Mouse (Mus musculus) stomach, postnatal 0 days (tissue): ENCODE data around the gene Vsig8. TPM values are rescaled to one million over a fixed set of nuclear protein-coding genes. Genes with fewer than 3 reads are reported as not detected.

Source experiments
- ATAC-seq: fragments of 200-750 bp; cut with Nextera tagmentation; 2 replicates; pipeline ENCODE4 v1.8.0; 2017; ENCODE audit not compliant: low FRiP score, low TSS enrichment
- DNase-seq: peaks from one replicate; pipeline ENCODE4 v3.0.0-alpha.2; 2016; ENCODE audit warnings: low spot score
- H3K27ac ChIP-seq: fragments of 300-500 bp; sonication (generic); replicated peaks from 2 replicates; pipeline ENCODE4 v1.5.1; 2014; ENCODE audit warnings: mild to moderate bottlenecking, control low read depth
- H3K27me3 ChIP-seq: fragments of 300-500 bp; sonication (generic); 2 replicates; pipeline ENCODE4 v1.6.1; 2014; ENCODE audit warnings: low read length; ENCODE audit not compliant: control insufficient read depth, insufficient read depth
- H3K36me3 ChIP-seq: fragments of 300-500 bp; sonication (generic); 2 replicates; pipeline ENCODE4 v1.6.1; 2014; ENCODE audit warnings: low read length, mixed read lengths; ENCODE audit not compliant: control insufficient read depth, insufficient read depth
- H3K4me1 ChIP-seq: fragments of 300-500 bp; sonication (generic); replicated peaks from 2 replicates; pipeline ENCODE4 v1.6.1; 2014; ENCODE audit warnings: antibody characterized with exemption; ENCODE audit not compliant: control insufficient read depth, insufficient read depth
- H3K4me2 ChIP-seq: fragments of 300-500 bp; sonication (generic); replicated peaks from 2 replicates; pipeline ENCODE4 v1.6.1; 2014; ENCODE audit warnings: low read depth, mild to moderate bottlenecking, control low read depth, moderate library complexity
- H3K4me3 ChIP-seq: fragments of 300-500 bp; sonication (generic); 2 replicates; pipeline ENCODE4 v1.5.1; 2014; ENCODE audit warnings: low read depth, low read length, control low read depth
- H3K9ac ChIP-seq: fragments of 300-500 bp; sonication (generic); 2 replicates; pipeline ENCODE4 v1.6.1; 2014; ENCODE audit warnings: mild to moderate bottlenecking, low read length, control low read depth, mixed read lengths
- H3K9me3 ChIP-seq: fragments of 300-500 bp; sonication (generic); 2 replicates; pipeline ENCODE4 v1.6.1; 2016; ENCODE audit warnings: low read length; ENCODE audit not compliant: control insufficient read depth
- CTCF ChIP-seq: IDR thresholded peaks from 2 replicates; pipeline ENCODE4 v1.5.1; 2016; ENCODE audit warnings: antibody characterized with exemption, low read depth, mild to moderate bottlenecking, moderate library complexity
- EP300 ChIP-seq: optimal IDR thresholded peaks from 2 replicates; pipeline ENCODE3; 2016; ENCODE audit warnings: antibody characterized with exemption
- WGBS: fragments of 180-500 bp; shearing (Covaris S2); extraction: QIAGEN DNeasy Blood & Tissue Kit; methylation state at CpG from one replicate; pipeline ENCODE4 v1.1.7; 2014; 5-methylcytosine and 5-hydroxymethylcytosine counted together
- polyA plus RNA-seq: library from polyadenylated mRNA; unstranded; fragments of >200 nt; fragmentation: Nextera tagmentation; extraction: Ambion mirVana; gene quantifications from 2 replicates; pipeline ENCODE4 v1.2.1, GENCODE M21; 2015

Vsig8 gene
- polyA plus RNA-seq, 1 experiment from 2014 or later, result 19.2 TPM

- DNase-seq, result peak; percentile 53
- Histone ChIP-seq H3K27me3 (no peaks in the 10 kb centered on the region), H3K9ac (no peak overlapping the region), H3K4me1 (no peaks in the 10 kb centered on the region), H3K9me3 (no peaks in the 10 kb centered on the region), H3K27ac (no peak overlapping the region), H3K4me3 (no peak overlapping the region), H3K36me3 (no peaks in the 10 kb centered on the region), H3K4me2 (no peak overlapping the region)
- TF ChIP-seq EP300 (no peak), CTCF (peak; percentile 77)
- ATAC-seq, result no peak
Observed at GRCm38 (mm10) chr1:172594495-172594894, 38.8 kb downstream of the Vsig8 start.

GRCm38 (mm10) chr1:172602326-172602725, 46.6 kb downstream of the Vsig8 start, which contains the start of gene Fcrl6:
Fcrl6 (minus strand) TSS chr1:172602551.
- H3K9me3 ChIP-seq, result no peaks in the 10 kb centered on the region
- H3K4me3 ChIP-seq, result no peak within 1 kb of the TSS
- no peak within 1 kb of the TSS for H3K27ac ChIP-seq
- no peaks in the 10 kb centered on the region for H3K4me1 ChIP-seq
- no peaks in the 10 kb centered on the region for H3K36me3 ChIP-seq
- no peak within 1 kb of the TSS for H3K4me2 ChIP-seq
- TF ChIP-seq CTCF (no peak), EP300 (no peak)
- no peak within 1 kb of the TSS for H3K9ac ChIP-seq
- ATAC-seq (no peak), DNase-seq (no peak)
- H3K27me3 ChIP-seq, result no peaks in the 10 kb centered on the region
- WGBS, result 54% methylated on average over 1 of the region's 1 CpGs

- H3K27ac ChIP-seq, result no peak overlapping the region
- H3K4me2 ChIP-seq, result no peak overlapping the region
- no peaks in the 10 kb centered on the region for H3K9me3 ChIP-seq
- H3K36me3 ChIP-seq, result no peaks in the 10 kb centered on the region
- no peak overlapping the region for H3K4me3 ChIP-seq
- no peak overlapping the region for H3K9ac ChIP-seq
- DNase-seq (no peak), ATAC-seq (no peak)
- no peaks in the 10 kb centered on the region for H3K4me1 ChIP-seq
- no peak for TF ChIP-seq EP300
- TF ChIP-seq CTCF, result no peak
- H3K27me3 ChIP-seq, result no peaks in the 10 kb centered on the region
- WGBS, result 74% methylated on average over 10 of the region's 10 CpGs
Observed at GRCm38 (mm10) chr1:172611304-172611703, 55.6 kb downstream of the Vsig8 start.

GRCm38 (mm10) chr1:172612745-172613144, 57.0 kb downstream of the Vsig8 start:
- no peaks in the 10 kb centered on the region for H3K27me3 ChIP-seq
- H3K4me3 ChIP-seq, result no peak overlapping the region
- H3K4me1 ChIP-seq, result no peaks in the 10 kb centered on the region
- H3K27ac ChIP-seq, result no peak overlapping the region
- no peaks in the 10 kb centered on the region for H3K36me3 ChIP-seq
- ATAC-seq, result 0 out of 2 replicates have a peak, but pooled peaks have one; percentile 29
- no peak overlapping the region for H3K9ac ChIP-seq
- WGBS, result 32% methylated on average over 1 of the region's 1 CpGs
- no peak overlapping the region for H3K4me2 ChIP-seq
- TF ChIP-seq EP300, result no peak
- TF ChIP-seq CTCF, result peak; percentile 83
- DNase-seq, result no peak
- H3K9me3 ChIP-seq, result no peaks in the 10 kb centered on the region

Other genes with a start within 250 kb of the Vsig8 start
- gene Kcnj9, start 226.6 kb upstream of the Vsig8 start, polyA plus RNA-seq, result 0.07 TPM in 2 replicates
- 0.17 and 0.25 TPM in 2 replicates for gene Kcnj10, start 214.7 kb upstream of the Vsig8 start, polyA plus RNA-seq
- 3.6 and 3.8 TPM in 2 replicates for gene Pigm, start 179.4 kb upstream of the Vsig8 start, polyA plus RNA-seq
- gene Slamf9, start 80.6 kb upstream of the Vsig8 start, polyA plus RNA-seq, result 1.8 TPM in 2 replicates
- 16.7 and 19.9 TPM in 2 replicates for gene Igsf9, start 74.2 kb upstream of the Vsig8 start, polyA plus RNA-seq
- 564 and 594 TPM in 2 replicates for gene Tagln2, start 55.9 kb upstream of the Vsig8 start, polyA plus RNA-seq
- 4.6 and 5.4 TPM in 2 replicates for gene Cfap45, start 35.1 kb upstream of the Vsig8 start, polyA plus RNA-seq
- 0.12 TPM in 1 of 2 replicates, not detected in the other for gene Slamf8, start 34.6 kb downstream of the Vsig8 start, polyA plus RNA-seq
- not detected in 2 replicates for gene Fcrl6, start 46.6 kb downstream of the Vsig8 start, polyA plus RNA-seq
- gene Dusp23, start 77.0 kb downstream of the Vsig8 start, polyA plus RNA-seq, result 15.5 and 17.1 TPM in 2 replicates
- 0.28 and 0.74 TPM in 2 replicates for gene Crp, start 142.1 kb downstream of the Vsig8 start, polyA plus RNA-seq